Mouse (Mus musculus): ENCODE measurements at regions not wholly inside any gene's neighbourhood (a gene's known extent, or its start where the extent isn't known, plus 50 kb on each side); places are given as distances from the start of the nearest gene placed in this dataset.

- TF ChIP-seq CTCF (IDR thresholded peaks at IDR 0.05; ENCODE audit: low read depth) (no peak), EP300 (IDR thresholded peaks at IDR 0.05; ENCODE audit: low read depth) (no peak)
Observed at GRCm38 (mm10) chr10:37293292-37293691, 154.6 kb upstream of the Marcks start.
